Mouse (Mus musculus): ENCODE measurements around the gene Ugt3a2. TPM values are rescaled to one million over a fixed set of nuclear protein-coding genes. Genes with fewer than 3 reads are reported as not detected.

The Ugt3a2 gene
- polyA plus RNA-seq (2014; fragmentation: Illumina TruSeq; extraction: RNeasy Lipid Tissue Mini Kit (QIAGEN cat#74804)): 0.83 TPM

DNA sequence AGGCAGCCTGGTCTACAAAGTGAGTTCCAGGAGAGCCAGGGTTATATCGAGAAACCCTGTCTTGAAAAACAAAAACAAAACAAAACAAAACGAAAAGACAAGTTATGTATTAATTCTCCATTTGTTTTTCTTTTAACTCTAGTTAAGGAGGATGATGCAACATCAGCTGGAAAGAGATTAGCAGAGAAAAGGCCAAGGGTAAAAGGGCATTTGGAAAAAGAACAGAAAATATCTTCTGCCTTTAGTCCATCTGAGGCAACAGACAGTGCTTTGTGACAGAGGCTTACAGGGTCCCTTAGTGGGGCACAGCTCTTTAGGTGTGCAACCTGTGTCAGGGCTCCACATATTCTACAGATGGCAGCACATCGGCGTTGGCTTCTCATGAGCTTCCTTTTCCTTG lies at the start of gene Ugt3a2:
TSS of gene Ugt3a2 (plus strand) at position 210 of the 400 bp plus-strand sequence.

Other genes starting within 250 kb of the Ugt3a2 start
- gene Lmbrd2, start 195.0 kb upstream of the Ugt3a2 start, polyA plus RNA-seq (2014; fragmentation: Illumina TruSeq; extraction: RNeasy Lipid Tissue Mini Kit (QIAGEN cat#74804)): 64.4 TPM
- gene Skp2, start 180.1 kb upstream of the Ugt3a2 start, polyA plus RNA-seq (2014; fragmentation: Illumina TruSeq; extraction: RNeasy Lipid Tissue Mini Kit (QIAGEN cat#74804)): 29.9 TPM
- gene Ugt3a1, start 58.7 kb upstream of the Ugt3a2 start, polyA plus RNA-seq (2014; fragmentation: Illumina TruSeq; extraction: RNeasy Lipid Tissue Mini Kit (QIAGEN cat#74804)): not detected
- gene Capsl, start 100.5 kb downstream of the Ugt3a2 start, polyA plus RNA-seq (2014; fragmentation: Illumina TruSeq; extraction: RNeasy Lipid Tissue Mini Kit (QIAGEN cat#74804)): 43.1 TPM
- 14.2 TPM for gene Il7r, start 194.6 kb downstream of the Ugt3a2 start, polyA plus RNA-seq (2014; fragmentation: Illumina TruSeq; extraction: RNeasy Lipid Tissue Mini Kit (QIAGEN cat#74804))